Mouse (Mus musculus) embryonic facial prominence, embryonic 11.5 days (tissue): ENCODE data around the gene Dph5. TPM values are rescaled to one million over a fixed set of nuclear protein-coding genes. Genes with fewer than 3 reads are reported as not detected.
"Not testable (repeated sequence)": the region's sequence is repeated elsewhere in the genome, so short reads cannot be mapped to it uniquely, and the experiment has no call there.

Experiments used
- ATAC-seq: fragments of 200-750 bp; cut with Nextera tagmentation; replicated peaks from 2 replicates; pipeline ENCODE4 v1.8.0; 2017; ENCODE audit warnings: low read depth; ENCODE audit not compliant: insufficient number of reproducible peaks, low FRiP score, low TSS enrichment
- DNase-seq: peaks from one replicate; pipeline ENCODE4 v3.0.0-alpha.2; 2015; ENCODE audit warnings: low spot score
- H3K27ac ChIP-seq: fragments of 300-500 bp; sonication (generic); replicated peaks from 2 replicates; pipeline ENCODE4 v1.5.1; 2014; ENCODE audit warnings: mild to moderate bottlenecking, low read depth, low read length, control low read depth
- H3K27me3 ChIP-seq: fragments of 300-500 bp; sonication (generic); 2 replicates; pipeline ENCODE4 v1.6.1; 2014; ENCODE audit warnings: mild to moderate bottlenecking, low read length, moderate library complexity, mixed read lengths; ENCODE audit not compliant: control insufficient read depth, insufficient read depth
- H3K36me3 ChIP-seq: fragments of 300-500 bp; sonication (generic); replicated peaks from 2 replicates; pipeline ENCODE4 v1.6.1; 2014; ENCODE audit warnings: low read depth, mild to moderate bottlenecking, low read length, moderate library complexity, mixed read lengths; ENCODE audit not compliant: control insufficient read depth, insufficient read depth
- H3K4me1 ChIP-seq: fragments of 300-500 bp; sonication (generic); 2 replicates; pipeline ENCODE4 v1.6.1; 2014; ENCODE audit warnings: low read length, mixed read lengths; ENCODE audit not compliant: control insufficient read depth, insufficient read depth
- H3K4me2 ChIP-seq: fragments of 300-500 bp; sonication (generic); 2 replicates; pipeline ENCODE4 v1.6.1; 2014; ENCODE audit warnings: low read depth, mild to moderate bottlenecking, control low read depth, low read length, moderate library complexity
- H3K4me3 ChIP-seq: fragments of 300-500 bp; sonication (generic); 2 replicates; pipeline ENCODE4 v1.5.1; 2014; ENCODE audit warnings: low read depth, low read length, control low read depth
- H3K9ac ChIP-seq: fragments of 300-500 bp; sonication (generic); replicated peaks from 2 replicates; pipeline ENCODE4 v1.6.1; 2014; ENCODE audit warnings: mild to moderate bottlenecking, control low read depth, low read length
- H3K9me3 ChIP-seq: fragments of 300-500 bp; sonication (generic); replicated peaks from 2 replicates; pipeline ENCODE4 v1.6.1; 2016; ENCODE audit warnings: mild to moderate bottlenecking, low read length, inconsistent platforms, mixed read lengths; ENCODE audit not compliant: control insufficient read depth
- WGBS: fragments of 180-500 bp; shearing (Covaris S2); extraction: QIAGEN DNeasy Blood & Tissue Kit; methylation state at CpG from one replicate; pipeline ENCODE4 v1.1.7; 2014; 5-methylcytosine and 5-hydroxymethylcytosine counted together
- polyA plus RNA-seq: library from polyadenylated mRNA; unstranded; fragments of >200 nt; fragmentation: Nextera tagmentation; extraction: Ambion mirVana; gene quantifications from 2 replicates; pipeline ENCODE4 v1.2.1, GENCODE M21; 2014

The Dph5 gene
- polyA plus RNA-seq, 1 experiment from 2014 or later = 26.6 TPM

DNA sequence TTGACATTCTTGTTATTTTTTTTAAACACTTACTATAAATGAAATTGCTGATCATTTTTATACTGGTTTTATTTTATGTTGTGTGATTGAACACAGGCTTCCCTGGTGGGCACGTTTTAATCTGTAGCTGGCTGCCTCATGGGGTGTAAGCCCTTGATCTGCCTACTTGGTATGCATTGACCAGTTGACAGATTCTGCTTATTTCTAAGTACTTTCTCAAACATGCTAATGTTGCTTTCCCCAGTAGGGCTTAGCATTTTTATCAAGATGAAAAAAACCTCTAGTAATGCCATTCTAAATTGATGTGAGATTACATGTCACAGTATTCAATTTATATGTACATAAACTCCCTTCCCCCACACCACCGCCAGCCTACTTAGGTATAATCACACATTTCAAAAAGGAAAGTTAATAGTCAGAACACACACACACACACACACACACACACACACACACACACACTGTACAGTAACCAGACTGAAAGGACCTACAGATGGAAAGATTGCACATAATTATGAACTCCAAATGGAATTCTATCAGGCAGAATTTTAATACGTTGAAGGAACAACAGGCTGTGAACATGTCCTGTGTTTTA is 10.8 kb downstream of the Dph5 start:
- H3K27ac ChIP-seq = no peak overlapping the region
- H3K36me3 ChIP-seq = no peaks in the 10 kb centered on the region
- no peaks in the 10 kb centered on the region for H3K27me3 ChIP-seq
- H3K9me3 ChIP-seq = no peaks in the 10 kb centered on the region
- ATAC-seq (no peak), DNase-seq (no peak)
- WGBS = 90% methylated on average over 3 of the region's 3 CpGs
- no peak overlapping the region for H3K4me2 ChIP-seq
- H3K4me1 ChIP-seq = no peaks in the 10 kb centered on the region
- no peak overlapping the region for H3K9ac ChIP-seq
- H3K4me3 ChIP-seq = no peak overlapping the region

DNA sequence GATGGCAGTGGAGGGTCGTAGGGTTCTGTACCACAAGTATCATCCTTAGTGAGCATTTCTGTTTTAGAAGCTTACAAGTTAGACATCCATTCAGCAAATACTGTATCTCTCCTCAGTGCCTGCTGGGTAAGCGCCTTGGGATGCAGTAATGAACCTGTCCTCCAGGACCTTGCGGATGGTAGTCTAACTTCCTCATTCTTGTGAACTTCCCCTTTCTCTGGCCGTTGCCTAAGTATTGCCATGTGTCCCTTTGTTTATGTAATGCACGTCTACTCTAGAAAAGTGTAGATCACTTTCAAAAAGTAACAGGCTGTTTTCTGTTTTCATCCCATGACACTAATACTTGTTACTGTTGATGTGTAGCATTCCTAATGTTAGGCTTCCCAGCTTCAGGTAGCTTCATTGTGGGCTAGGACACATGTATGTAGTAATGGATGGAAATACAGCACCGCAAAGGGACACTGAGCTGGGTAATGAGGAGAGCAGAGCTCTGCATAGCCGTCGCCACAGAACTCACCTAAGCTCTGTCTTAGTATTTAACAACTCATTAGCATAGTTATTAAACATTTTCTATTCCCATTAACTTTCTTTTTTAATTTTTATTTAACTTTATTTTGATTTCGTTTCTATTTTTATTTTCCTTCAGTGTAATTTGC is 14.8 kb downstream of the Dph5 start:
- H3K36me3 ChIP-seq = no peaks in the 10 kb centered on the region
- H3K9me3 ChIP-seq = no peaks in the 10 kb centered on the region
- H3K27ac ChIP-seq = no peak overlapping the region
- H3K4me1 ChIP-seq = no peaks in the 10 kb centered on the region
- H3K9ac ChIP-seq = no peak overlapping the region
- no peak for DNase-seq
- no peak overlapping the region for H3K4me2 ChIP-seq
- H3K4me3 ChIP-seq = no peak overlapping the region
- no peak for ATAC-seq
- H3K27me3 ChIP-seq = no peaks in the 10 kb centered on the region
- WGBS = 81% methylated on average over 9 of the region's 9 CpGs

DNA sequence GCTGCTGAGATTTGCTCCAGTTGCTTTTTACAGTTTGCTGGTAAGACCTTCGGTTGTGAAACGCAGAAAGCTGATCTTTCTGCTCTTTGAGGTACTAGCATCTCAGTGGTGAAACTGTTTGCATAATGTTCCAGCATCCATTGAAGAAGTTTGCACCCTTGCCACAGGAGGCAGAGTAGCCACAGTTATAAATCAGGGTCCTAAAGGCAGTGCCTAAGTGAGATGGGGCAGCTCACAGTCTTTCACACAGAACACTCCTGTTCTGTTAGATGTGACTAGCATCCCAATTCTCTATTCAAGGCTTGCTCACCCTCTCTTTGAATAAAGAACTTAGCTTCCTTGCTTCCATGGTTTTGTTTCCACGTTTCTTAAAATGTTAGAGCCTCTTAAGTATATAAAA is 17.4 kb downstream of the Dph5 start:
- H3K4me3 ChIP-seq = no peak overlapping the region
- DNase-seq = no peak
- no peak overlapping the region for H3K27ac ChIP-seq

DNA sequence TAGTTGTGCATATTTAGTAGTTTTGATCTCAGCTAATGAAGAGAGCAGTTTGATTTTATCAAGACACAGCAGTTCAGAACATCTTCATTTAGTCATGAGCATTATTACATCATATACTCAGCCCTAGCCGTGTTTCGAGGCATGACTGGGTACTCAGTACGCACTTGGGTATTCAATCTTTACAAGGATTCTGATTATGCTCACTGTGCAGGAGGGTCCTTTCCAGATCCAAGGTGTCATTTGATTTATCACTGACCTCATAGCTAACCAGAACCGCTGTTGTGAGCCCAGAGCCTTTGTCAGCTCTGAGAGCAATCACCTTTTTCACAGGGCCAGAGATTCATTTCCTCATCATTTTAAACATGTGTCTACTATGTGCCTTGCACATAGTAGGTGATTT is 17.9 kb downstream of the Dph5 start:
- no peak for DNase-seq
- WGBS = 95% methylated on average over 4 of the region's 4 CpGs

More for the DNA sequence above, 17.4 kb downstream of the Dph5 start:
- H3K9ac ChIP-seq = no peak overlapping the region
- H3K36me3 ChIP-seq = no peaks in the 10 kb centered on the region
- H3K4me1 ChIP-seq = no peaks in the 10 kb centered on the region
- no peaks in the 10 kb centered on the region for H3K9me3 ChIP-seq
- no peak for ATAC-seq
- H3K27me3 ChIP-seq = no peaks in the 10 kb centered on the region
- no peak overlapping the region for H3K4me2 ChIP-seq
- WGBS = 86% methylated on average over 3 of the region's 3 CpGs

DNA sequence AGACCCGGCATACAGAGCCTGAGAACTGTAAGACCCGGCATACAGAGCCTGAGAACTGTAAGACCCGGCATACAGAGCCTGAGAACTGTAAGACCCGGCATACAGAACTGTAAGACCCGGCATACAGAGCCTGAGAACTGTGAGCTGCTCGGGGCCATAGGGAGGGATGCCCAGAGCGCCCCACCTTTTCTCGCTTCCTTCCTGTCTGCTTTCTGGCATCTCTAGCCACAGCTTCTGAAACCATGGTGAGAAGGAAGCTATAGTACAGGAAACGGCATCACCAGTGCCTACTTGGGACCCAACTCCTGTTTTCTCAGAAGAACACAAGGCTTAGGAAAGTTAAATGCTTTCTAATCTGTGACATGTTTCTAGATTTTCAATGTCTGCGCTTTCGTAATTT is 19.8 kb downstream of the Dph5 start:
- ATAC-seq, H3K9ac ChIP-seq, DNase-seq, H3K4me2 ChIP-seq, H3K4me3 ChIP-seq, H3K9me3 ChIP-seq, H3K36me3 ChIP-seq, H3K4me1 ChIP-seq, H3K27ac ChIP-seq, H3K27me3 ChIP-seq: not testable (repeated sequence)
- WGBS = 95% methylated on average over 10 of the region's 11 CpGs

More for the DNA sequence above, 17.9 kb downstream of the Dph5 start:
- Histone ChIP-seq H3K27me3 (no peaks in the 10 kb centered on the region), H3K27ac (no peak overlapping the region), H3K4me3 (no peak overlapping the region), H3K9me3 (no peaks in the 10 kb centered on the region), H3K36me3 (no peaks in the 10 kb centered on the region), H3K9ac (no peak overlapping the region), H3K4me1 (no peaks in the 10 kb centered on the region), H3K4me2 (no peak overlapping the region)
- no peak for ATAC-seq

DNA sequence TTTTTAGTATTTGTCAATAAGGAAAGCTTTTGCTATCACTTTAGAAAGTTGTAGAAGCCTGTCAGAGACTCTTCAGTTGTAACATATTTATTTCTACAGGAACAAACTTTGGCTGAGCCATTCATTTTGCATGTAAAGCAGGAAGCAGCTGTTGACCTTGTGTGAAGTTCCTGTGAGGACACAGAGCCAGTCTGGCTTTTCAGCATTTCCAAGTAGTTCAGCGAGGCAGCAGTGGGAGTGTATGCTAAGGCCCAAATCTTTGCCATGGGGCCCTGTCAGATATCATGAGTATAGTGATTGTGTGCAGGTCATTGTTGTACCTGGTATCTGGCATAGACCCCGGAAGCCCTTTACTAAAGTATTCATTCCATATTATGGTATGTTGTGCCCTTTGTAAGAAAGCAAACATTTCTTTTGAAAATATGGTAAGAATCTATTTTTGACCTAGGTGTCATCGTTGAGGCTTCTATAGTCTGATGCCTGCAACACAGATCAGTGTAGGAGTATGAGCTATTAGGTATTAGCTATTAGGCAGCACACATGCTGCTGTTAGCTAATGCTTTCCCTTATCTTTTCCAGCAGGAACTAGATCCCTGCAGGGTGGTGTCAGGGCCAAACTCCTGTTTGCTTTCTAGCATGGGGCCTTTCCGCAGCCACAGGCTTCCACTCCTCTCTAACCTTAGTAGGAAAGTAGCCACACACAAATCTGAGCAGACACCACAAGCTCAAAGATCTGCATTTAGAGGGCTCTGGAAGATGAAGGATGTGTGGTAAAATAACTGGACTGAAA is 37.0 kb downstream of the Dph5 start:
- H3K4me2 ChIP-seq = no peak overlapping the region
- no peaks in the 10 kb centered on the region for H3K27me3 ChIP-seq
- H3K36me3 ChIP-seq = no peaks in the 10 kb centered on the region
- no peak overlapping the region for H3K27ac ChIP-seq
- no peaks in the 10 kb centered on the region for H3K9me3 ChIP-seq
- no peak overlapping the region for H3K9ac ChIP-seq
- H3K4me1 ChIP-seq = no peaks in the 10 kb centered on the region
- 89% methylated on average over 4 of the region's 4 CpGs for WGBS
- ATAC-seq = no peak
- no peak overlapping the region for H3K4me3 ChIP-seq
- DNase-seq = no peak

DNA sequence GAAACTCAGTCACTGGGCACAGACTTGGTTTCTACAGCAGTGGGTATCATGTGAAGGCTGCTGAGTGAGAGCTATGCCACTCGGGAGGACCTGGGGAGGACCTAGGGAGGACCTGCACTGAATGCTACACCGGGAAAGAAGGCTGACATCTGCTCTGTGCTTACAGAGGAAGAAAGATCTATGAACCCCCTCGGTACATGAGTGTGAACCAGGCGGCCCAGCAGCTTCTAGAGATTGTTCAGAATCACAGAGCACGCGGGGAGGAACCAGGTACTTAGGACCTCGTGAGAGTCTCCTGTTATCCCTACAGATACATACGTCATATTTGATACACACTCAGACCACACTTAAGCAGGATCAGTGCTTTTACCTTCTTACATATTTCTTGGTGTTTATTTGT is 38.9 kb downstream of the Dph5 start:
- Histone ChIP-seq H3K27me3 (no peaks in the 10 kb centered on the region), H3K4me1 (no peaks in the 10 kb centered on the region), H3K4me3 (no peak overlapping the region), H3K36me3 (no peaks in the 10 kb centered on the region), H3K9ac (no peak overlapping the region), H3K9me3 (no peaks in the 10 kb centered on the region), H3K27ac (no peak overlapping the region), H3K4me2 (no peak overlapping the region)
- no peak for DNase-seq
- no peak for ATAC-seq
- WGBS = 88% methylated on average over 8 of the region's 8 CpGs

DNA sequence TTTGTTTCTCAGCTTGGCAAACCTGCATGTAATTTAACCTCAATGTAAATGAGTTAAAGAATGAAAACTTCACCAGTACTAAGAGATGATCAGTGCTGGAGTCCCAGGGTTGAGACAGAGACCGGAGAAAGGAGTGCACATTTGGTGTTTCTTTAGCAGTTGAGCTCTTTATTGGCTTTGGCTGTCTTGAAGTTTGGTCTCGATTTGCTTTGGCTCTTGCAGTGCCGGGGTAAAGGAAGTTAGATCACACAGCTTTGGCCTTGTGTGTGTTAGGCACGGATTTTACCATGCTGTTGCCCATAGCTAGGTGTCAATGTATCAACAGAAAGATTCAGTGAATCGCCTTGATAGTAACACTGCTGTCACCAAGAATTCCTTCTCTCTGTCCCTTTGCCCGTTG is 44.1 kb downstream of the Dph5 start:
- Histone ChIP-seq H3K36me3 (no peaks in the 10 kb centered on the region), H3K9me3 (no peaks in the 10 kb centered on the region)

More for the DNA sequence above, 44.1 kb downstream of the Dph5 start:
- Histone ChIP-seq H3K4me3 (no peak overlapping the region), H3K4me2 (no peak overlapping the region), H3K9ac (no peak overlapping the region), H3K4me1 (no peaks in the 10 kb centered on the region), H3K27ac (no peak overlapping the region), H3K27me3 (no peaks in the 10 kb centered on the region)
- ATAC-seq (no peak), DNase-seq (no peak)
- WGBS = 92% methylated on average over 6 of the region's 6 CpGs
